Mouse (Mus musculus) lung, postnatal 0 days (tissue): ENCODE data around the gene Fhad1. TPM values are rescaled to one million over a fixed set of nuclear protein-coding genes. Genes with fewer than 3 reads are reported as not detected.

ENCODE experiments used
- ATAC-seq: fragments of 200-750 bp; cut with Nextera tagmentation; 2 replicates; pipeline ENCODE4 v1.8.0; 2017; ENCODE audit warnings: moderate library complexity
- DNase-seq: peaks from one replicate; pipeline ENCODE4 v3.0.0-alpha.2; 2016; ENCODE audit warnings: low spot score
- H3K27ac ChIP-seq: fragments of 300-500 bp; sonication (generic); 2 replicates; pipeline ENCODE4 v1.5.1; 2014; ENCODE audit warnings: antibody characterized with exemption, mild to moderate bottlenecking, low read length, mixed read lengths
- H3K27me3 ChIP-seq: fragments of 300-500 bp; sonication (generic); replicated peaks from 2 replicates; pipeline ENCODE4 v1.6.1; 2014; ENCODE audit warnings: low read length, mixed read lengths; ENCODE audit not compliant: insufficient read depth
- H3K36me3 ChIP-seq: fragments of 300-500 bp; sonication (generic); 2 replicates; pipeline ENCODE4 v1.6.1; 2014; ENCODE audit warnings: low read length, mixed read lengths; ENCODE audit not compliant: insufficient read depth
- H3K4me1 ChIP-seq: fragments of 300-500 bp; sonication (generic); 2 replicates; pipeline ENCODE4 v1.6.1; 2014; ENCODE audit warnings: antibody characterized with exemption, low read depth, low read length, mixed read lengths; ENCODE audit not compliant: insufficient read depth
- H3K4me2 ChIP-seq: fragments of 300-500 bp; sonication (generic); replicated peaks from 2 replicates; pipeline ENCODE4 v1.6.1; 2014; ENCODE audit warnings: low read depth, mild to moderate bottlenecking, low read length, moderate library complexity, mixed read lengths
- H3K4me3 ChIP-seq: fragments of 300-500 bp; sonication (generic); 2 replicates; pipeline ENCODE4 v1.5.1; 2014; ENCODE audit warnings: low read depth, low read length
- H3K9ac ChIP-seq: fragments of 300-500 bp; sonication (generic); replicated peaks from 2 replicates; pipeline ENCODE4 v1.6.1; 2014; ENCODE audit warnings: low read depth, mild to moderate bottlenecking
- H3K9me3 ChIP-seq: fragments of 300-500 bp; sonication (generic); 2 replicates; pipeline ENCODE4 v1.6.1; 2016; ENCODE audit warnings: low read length, mixed read lengths
- CTCF ChIP-seq: IDR thresholded peaks from 2 replicates; pipeline ENCODE4 v1.5.1; 2016; ENCODE audit warnings: antibody characterized with exemption, mild to moderate bottlenecking
- EP300 ChIP-seq: IDR thresholded peaks from 2 replicates; pipeline ENCODE4 v1.6.1; 2016; ENCODE audit warnings: antibody characterized with exemption, mild to moderate bottlenecking, control low read depth
- WGBS: fragments of 180-500 bp; shearing (Covaris S2); extraction: QIAGEN DNeasy Blood & Tissue Kit; methylation state at CpG from one replicate; pipeline ENCODE4 v1.1.7; 2014; 5-methylcytosine and 5-hydroxymethylcytosine counted together
- polyA plus RNA-seq: library from polyadenylated mRNA; unstranded; fragments of >200 nt; fragmentation: Nextera tagmentation; extraction: Ambion mirVana; gene quantifications from 2 replicates; pipeline ENCODE4 v1.2.1, GENCODE M21; 2015

Gene Fhad1
- polyA plus RNA-seq, 1 experiment from 2014 or later, result 6.5 TPM

- TF ChIP-seq CTCF (no peak), EP300 (no peak)
- Histone ChIP-seq H3K9ac (no peak overlapping the region), H3K27ac (no peak overlapping the region), H3K4me3 (no peak overlapping the region), H3K27me3 (no peaks in the 10 kb centered on the region), H3K36me3 (no peaks in the 10 kb centered on the region), H3K4me1 (no peaks in the 10 kb centered on the region), H3K9me3 (no peaks in the 10 kb centered on the region), H3K4me2 (no peak overlapping the region)
- 84% methylated on average over 10 of the region's 10 CpGs for WGBS
- no peak for ATAC-seq
- no peak for DNase-seq
Measured at GRCm38 (mm10) chr4:141920391-141920790, 94.5 kb downstream of the Fhad1 start.

GRCm38 (mm10) chr4:141917735-141918419, 97.0 kb downstream of the Fhad1 start:
- TF ChIP-seq CTCF (no peak), EP300 (no peak)
- H3K36me3 ChIP-seq, result no peaks in the 10 kb centered on the region
- H3K4me1 ChIP-seq, result no peaks in the 10 kb centered on the region
- no peaks in the 10 kb centered on the region for H3K27me3 ChIP-seq
- no peak for DNase-seq
- H3K9me3 ChIP-seq, result no peaks in the 10 kb centered on the region
- H3K27ac ChIP-seq, result no peak overlapping the region
- H3K4me3 ChIP-seq, result no peak overlapping the region
- 58% methylated on average over 7 of the region's 7 CpGs for WGBS
- ATAC-seq, result no peak
- no peak overlapping the region for H3K4me2 ChIP-seq
- H3K9ac ChIP-seq, result no peak overlapping the region

- Histone ChIP-seq H3K4me3 (no peak overlapping the region), H3K4me2 (no peak overlapping the region), H3K4me1 (no peaks in the 10 kb centered on the region), H3K9ac (no peak overlapping the region), H3K27ac (peak overlapping the region; percentile 58), H3K36me3 (no peaks in the 10 kb centered on the region), H3K27me3 (no peaks in the 10 kb centered on the region), H3K9me3 (no peaks in the 10 kb centered on the region)
- ATAC-seq (peak; percentile 38), DNase-seq (no peak)
- TF ChIP-seq EP300 (no peak), CTCF (no peak)
- WGBS, result 23% methylated on average over 7 of the region's 7 CpGs
Measured at GRCm38 (mm10) chr4:141914040-141914439, 100.8 kb downstream of the Fhad1 start.

- Histone ChIP-seq H3K36me3 (no peaks in the 10 kb centered on the region), H3K4me3 (no peak overlapping the region), H3K4me2 (no peak overlapping the region), H3K27me3 (no peaks in the 10 kb centered on the region), H3K4me1 (no peaks in the 10 kb centered on the region), H3K9me3 (no peaks in the 10 kb centered on the region), H3K27ac (peak overlapping the region; percentile 57; the same call in 1 of the 2 replicates), H3K9ac (no peak overlapping the region)
- TF ChIP-seq CTCF (no peak), EP300 (no peak)
- ATAC-seq (peak; percentile 77), DNase-seq (peak; percentile 28)
- 62% methylated on average over 13 of the region's 13 CpGs for WGBS
Measured at GRCm38 (mm10) chr4:141913201-141913993, 101.5 kb downstream of the Fhad1 start.

DNA sequence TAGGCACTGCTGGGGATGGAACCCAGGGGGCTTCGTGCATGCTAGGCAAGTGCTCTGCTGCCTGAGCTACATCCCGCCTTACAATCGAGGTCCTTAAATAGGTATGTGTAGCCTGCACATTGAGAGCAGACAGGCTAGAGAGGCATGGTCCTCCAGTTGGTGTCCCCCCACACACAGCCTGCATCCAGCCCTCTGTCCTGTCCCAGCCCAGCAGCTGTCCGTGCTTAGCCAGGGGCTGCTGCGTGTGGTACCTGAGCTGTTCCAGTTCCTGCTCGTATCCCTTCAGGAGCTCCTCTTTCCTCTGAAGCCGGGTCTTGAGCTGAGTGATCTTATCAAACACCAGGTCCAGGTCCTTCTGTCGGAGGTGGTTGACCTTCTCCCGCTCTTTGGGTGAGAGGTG, 110.2 kb downstream of the Fhad1 start:
- 52% methylated on average over 9 of the region's 9 CpGs for WGBS
- no peaks in the 10 kb centered on the region for H3K36me3 ChIP-seq
- no peak overlapping the region for H3K4me3 ChIP-seq
- no peak overlapping the region for H3K9ac ChIP-seq
- TF ChIP-seq EP300, result no peak
- TF ChIP-seq CTCF, result no peak
- ATAC-seq, result no peak
- H3K9me3 ChIP-seq, result no peaks in the 10 kb centered on the region
- H3K27me3 ChIP-seq, result no peaks in the 10 kb centered on the region; the same call in 1 of the 2 replicates
- H3K4me1 ChIP-seq, result no peaks in the 10 kb centered on the region
- H3K4me2 ChIP-seq, result no peak overlapping the region
- DNase-seq, result no peak
- H3K27ac ChIP-seq, result no peak overlapping the region

DNA sequence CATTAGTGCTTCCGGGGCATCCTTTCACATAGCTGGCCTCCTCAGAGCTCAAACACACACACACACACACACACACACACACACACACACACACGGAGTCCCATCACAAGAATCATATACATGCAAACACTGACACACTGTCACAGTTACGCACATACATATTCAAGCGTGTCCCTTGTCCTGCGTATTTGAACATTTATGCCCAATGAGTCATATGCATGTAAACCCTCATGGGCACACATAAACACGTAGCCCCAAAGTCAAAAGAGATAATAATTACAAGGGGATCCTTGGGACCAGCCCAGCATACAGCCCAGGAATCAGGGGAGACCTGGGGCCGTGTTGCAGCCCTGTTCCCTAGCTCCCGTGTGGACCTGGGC, 112.4 kb downstream of the Fhad1 start:
- Histone ChIP-seq H3K27me3 (no peaks in the 10 kb centered on the region; the same call in 1 of the 2 replicates), H3K4me2 (no peak overlapping the region), H3K27ac (no peak overlapping the region), H3K36me3 (no peaks in the 10 kb centered on the region), H3K9ac (no peak overlapping the region), H3K4me3 (no peak overlapping the region), H3K4me1 (no peaks in the 10 kb centered on the region), H3K9me3 (no peaks in the 10 kb centered on the region)
- DNase-seq, result no peak
- WGBS, result 85% methylated on average over 8 of the region's 8 CpGs
- no peak for ATAC-seq
- no peak for TF ChIP-seq CTCF
- no peak for TF ChIP-seq EP300
